Mouse (Mus musculus) erythroblast, embryonic 14.5 days (primary cell): Measurements from ENCODE around the gene Naa25.

Source experiments
- GATA1 ChIP-seq: IDR thresholded peaks from 2 replicates; pipeline ENCODE4 v1.6.1; 2012; ENCODE audit warnings: low read length, inconsistent platforms, mixed read lengths
- TAL1 ChIP-seq: IDR thresholded peaks from 3 replicates; pipeline ENCODE4 v1.6.1; 2012; ENCODE audit warnings: low read length, inconsistent platforms, mixed read lengths

DNA sequence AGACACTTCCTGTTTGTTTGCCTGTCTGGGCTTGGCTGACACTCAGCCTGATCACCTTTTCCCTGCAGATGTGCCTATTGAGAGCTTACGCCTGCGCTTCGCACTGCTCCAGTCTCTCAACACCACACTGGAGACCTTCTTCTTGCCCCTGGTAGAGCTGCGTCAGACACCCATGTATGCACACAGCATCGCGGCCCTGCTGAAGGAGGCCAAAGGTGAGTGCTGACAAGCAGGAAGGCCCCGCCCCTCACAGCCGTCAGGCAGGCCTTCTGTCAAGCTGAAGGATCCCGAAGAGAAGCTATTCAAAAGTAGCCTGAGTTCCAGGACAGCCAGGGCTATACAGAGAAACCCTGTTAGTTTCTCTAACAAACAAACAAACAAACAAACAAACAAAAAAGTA is 38.5 kb upstream of the Naa25 start:
- TF ChIP-seq TAL1 (no peak), GATA1 (no peak)
